ENCODE assay signal across 11 mouse cellular contexts in the genomic region with DNA sequence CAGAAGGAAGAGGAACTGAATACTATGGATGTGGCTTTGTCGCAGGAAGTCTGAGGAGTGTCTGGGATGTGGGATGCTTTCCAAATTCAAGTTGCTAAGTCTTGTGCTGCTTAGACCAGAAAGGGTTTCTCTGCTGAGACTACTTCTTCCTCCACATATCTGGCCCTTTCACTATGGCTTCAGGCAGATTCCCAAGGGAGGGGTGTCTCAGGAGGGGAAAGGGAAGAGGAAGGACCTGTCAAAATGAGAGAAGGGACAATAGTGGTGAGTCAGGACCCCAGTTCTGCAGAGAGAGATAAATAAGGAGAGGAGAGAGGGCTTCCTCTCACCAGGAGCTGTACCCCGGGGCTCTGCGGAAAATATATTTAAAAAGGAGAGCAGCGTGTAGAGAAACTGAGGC. TPM values are rescaled to one million over a fixed set of nuclear protein-coding genes. Genes with fewer than 3 reads are reported as not detected.
DNase-seq lines count a peak whose midpoint lies in the region; ATAC-seq and TF ChIP-seq lines count a peak whose summit lies in the region.
"Had no signal": no experiment of that assay in that cellular context is flagged by ENCODE, and none has a peak within 500 bp of the region (broad histone marks: within the 10 kb centered on the region; RNA-seq: fewer than 3 reads in every experiment).

No protein-coding gene starts in this region.

- no peak overlapping the region for H3K4me3 ChIP-seq in hindbrain, embryonic 13.5 days
- no peak overlapping the region for H3K4me3 ChIP-seq in hindbrain, embryonic 14.5 days (replicated peaks; ENCODE audit: low read length)
- H3K4me3 ChIP-seq in embryonic facial prominence, embryonic 12.5 days, result no peak overlapping the region
- H3K4me3 ChIP-seq in heart, postnatal 0 days (ENCODE audit: low read depth, low read length), result peak overlapping the region; percentile 50
- 0 out of 2 replicates have a peak overlapping the region, but pooled peaks have one; percentile 28 for H3K4me3 ChIP-seq in limb, embryonic 14.5 days (replicated peaks; ENCODE audit: low read length)

- no peak for ATAC-seq in hindbrain, embryonic 13.5 days (ENCODE audit: low FRiP score)
- no peak for ATAC-seq in hindbrain, embryonic 14.5 days (ENCODE audit: low FRiP score)
- ATAC-seq in embryonic facial prominence, embryonic 12.5 days (ENCODE audit: insufficient number of reproducible peaks, insufficient read depth, low FRiP score, low TSS enrichment), result no peak
- no peak for ATAC-seq in heart, postnatal 0 days (ENCODE audit: insufficient read depth, low read depth)
- no peak for ATAC-seq in limb, embryonic 14.5 days (ENCODE audit: low FRiP score, low read depth)
- ATAC-seq: inflammation-experienced regulatory T-cells, adult 6 months had no signal

- WGBS in hindbrain, embryonic 13.5 days, result 65% methylated on average over 4 of the region's 4 CpGs
- WGBS in hindbrain, embryonic 14.5 days, result 83% methylated on average over 4 of the region's 4 CpGs
- WGBS in embryonic facial prominence, embryonic 12.5 days, result 73% methylated on average over 4 of the region's 4 CpGs
- 54% methylated on average over 4 of the region's 4 CpGs for WGBS in heart, postnatal 0 days
- WGBS in limb, embryonic 14.5 days, result 70% methylated on average over 4 of the region's 4 CpGs

- peaks cover 27% of the 10 kb centered on the region for H3K27me3 ChIP-seq in hindbrain, embryonic 13.5 days
- H3K27me3 ChIP-seq in hindbrain, embryonic 14.5 days (ENCODE audit: control insufficient read depth, insufficient read depth, low read length), result peaks cover 19% of the 10 kb centered on the region
- peaks cover 17% of the 10 kb centered on the region for H3K27me3 ChIP-seq in embryonic facial prominence, embryonic 12.5 days
- no peaks in the 10 kb centered on the region for H3K27me3 ChIP-seq in heart, postnatal 0 days (ENCODE audit: control insufficient read depth, insufficient read depth, low read length)
- H3K27me3 ChIP-seq in limb, embryonic 14.5 days (ENCODE audit: control insufficient read depth, insufficient read depth, low read length), result no peaks in the 10 kb centered on the region

- TF ChIP-seq POLR2A in limb, embryonic 14.5 days (IDR thresholded peaks at IDR 0.05; ENCODE audit: borderline replicate concordance, extremely low read depth, insufficient read depth, insufficient read length), result no peak

- no peak overlapping the region for H3K9ac ChIP-seq in hindbrain, embryonic 13.5 days
- H3K9ac ChIP-seq in hindbrain, embryonic 14.5 days, result no peak overlapping the region
- H3K9ac ChIP-seq in embryonic facial prominence, embryonic 12.5 days, result no peak overlapping the region
- no peak overlapping the region for H3K9ac ChIP-seq in heart, postnatal 0 days (replicated peaks; ENCODE audit: low read depth, low read length)
- H3K9ac ChIP-seq in limb, embryonic 14.5 days (ENCODE audit: low read depth, low read length, severe bottlenecking), result no peak overlapping the region

- no peak for TF ChIP-seq EP300 in heart, postnatal 0 days (IDR thresholded peaks at IDR 0.05; ENCODE audit: low read depth)

- no peaks in the 10 kb centered on the region for H3K36me3 ChIP-seq in hindbrain, embryonic 13.5 days
- no peaks in the 10 kb centered on the region for H3K36me3 ChIP-seq in hindbrain, embryonic 14.5 days (replicated peaks; ENCODE audit: control insufficient read depth, insufficient read depth)
- H3K36me3 ChIP-seq in embryonic facial prominence, embryonic 12.5 days, result no peaks in the 10 kb centered on the region
- H3K36me3 ChIP-seq in heart, postnatal 0 days (replicated peaks; ENCODE audit: control insufficient read depth, insufficient read depth, low read length), result no peaks in the 10 kb centered on the region
- H3K36me3 ChIP-seq in limb, embryonic 14.5 days (ENCODE audit: control insufficient read depth, insufficient read depth, low read length), result no peaks in the 10 kb centered on the region

- DNase-seq in hindbrain, embryonic 14.5 days (ENCODE audit: low spot score), result no peak
- peak; percentile 39 for DNase-seq in heart, postnatal 0 days (ENCODE audit: low spot score)
- no peak for DNase-seq in limb, embryonic 14.5 days (ENCODE audit: low spot score)
- DNase-seq in layer of hippocampus, postnatal 25 days (ENCODE audit: extremely low spot score in 1 of 2, low spot score in 1 of 2), result no peak
- no peak for DNase-seq in adrenal gland, adult 8-10 months
- no peak for DNase-seq in cerebellum, adult 18-20 months
- DNase-seq: right cerebral cortex, postnatal 4 days; thymus, postnatal 4 days had no signal

- no peak for TF ChIP-seq CTCF in heart, postnatal 0 days (IDR thresholded peaks at IDR 0.05; ENCODE audit: low read depth)

- H3K4me1 ChIP-seq in hindbrain, embryonic 13.5 days (replicated peaks), result peaks cover 10% of the 10 kb centered on the region
- H3K4me1 ChIP-seq in hindbrain, embryonic 14.5 days (replicated peaks; ENCODE audit: control insufficient read depth, insufficient read depth, low read length), result peaks cover 6% of the 10 kb centered on the region; the same call in 1 of the 2 replicates
- H3K4me1 ChIP-seq in embryonic facial prominence, embryonic 12.5 days, result peaks cover 11% of the 10 kb centered on the region; the same call in 1 of the 2 replicates
- peaks cover 40% of the 10 kb centered on the region for H3K4me1 ChIP-seq in heart, postnatal 0 days (ENCODE audit: control insufficient read depth, insufficient read depth)
- peaks cover 9% of the 10 kb centered on the region; the same call in 1 of the 2 replicates for H3K4me1 ChIP-seq in limb, embryonic 14.5 days (ENCODE audit: control insufficient read depth, insufficient read depth, low read length)

- H3K4me2 ChIP-seq in hindbrain, embryonic 13.5 days, result 0 out of 2 replicates have a peak overlapping the region, but pooled peaks have one; percentile 8
- no peak overlapping the region; the same call in 1 of the 2 replicates for H3K4me2 ChIP-seq in hindbrain, embryonic 14.5 days (replicated peaks)
- peak overlapping the region; percentile 76; the same call in 1 of the 2 replicates for H3K4me2 ChIP-seq in embryonic facial prominence, embryonic 12.5 days (replicated peaks)
- H3K4me2 ChIP-seq in heart, postnatal 0 days (ENCODE audit: low read depth, low read length), result peak overlapping the region; percentile 69
- H3K4me2 ChIP-seq in limb, embryonic 14.5 days (replicated peaks; ENCODE audit: low read depth, low read length, severe bottlenecking), result no peak overlapping the region

- no peak overlapping the region for H3K27ac ChIP-seq in hindbrain, embryonic 13.5 days
- H3K27ac ChIP-seq in hindbrain, embryonic 14.5 days, result no peak overlapping the region
- no peak overlapping the region for H3K27ac ChIP-seq in embryonic facial prominence, embryonic 12.5 days
- peak overlapping the region; percentile 59 for H3K27ac ChIP-seq in heart, postnatal 0 days (ENCODE audit: low read depth)
- H3K27ac ChIP-seq in limb, embryonic 14.5 days (replicated peaks; ENCODE audit: low read depth, low read length), result no peak overlapping the region

- no peaks in the 10 kb centered on the region for H3K9me3 ChIP-seq in hindbrain, embryonic 13.5 days
- H3K9me3 ChIP-seq in hindbrain, embryonic 14.5 days (ENCODE audit: control insufficient read depth, low read length), result no peaks in the 10 kb centered on the region
- H3K9me3 ChIP-seq in embryonic facial prominence, embryonic 12.5 days, result no peaks in the 10 kb centered on the region
- no peaks in the 10 kb centered on the region for H3K9me3 ChIP-seq in heart, postnatal 0 days (replicated peaks; ENCODE audit: control insufficient read depth, low read length)
- no peaks in the 10 kb centered on the region for H3K9me3 ChIP-seq in limb, embryonic 14.5 days (ENCODE audit: control insufficient read depth, low read length)

RNA-seq across cellular contexts. Expression of a gene that starts 11.6 kb away (rescaled TPM):
- 2.4 and 2.9 TPM in 2 replicates for polyA plus RNA-seq in hindbrain, embryonic 13.5 days (2015; fragmentation: Nextera tagmentation; extraction: Ambion mirVana)
- 3.3 TPM in 2 replicates for polyA plus RNA-seq in hindbrain, embryonic 14.5 days (2014; fragmentation: Nextera tagmentation; extraction: Ambion mirVana)
- polyA plus RNA-seq in embryonic facial prominence, embryonic 12.5 days (2016; fragmentation: Nextera tagmentation; extraction: Ambion mirVana), result 8.7 and 10.9 TPM in 2 replicates
- total RNA-seq in heart, postnatal 0 days (2014; rRNA removed; ENCODE audit: low replicate concordance), result 20.2 and 21.9 TPM in 2 replicates
- 14.1 and 15.0 TPM in 2 replicates for polyA plus RNA-seq in heart, postnatal 0 days (2015; fragmentation: Nextera tagmentation; extraction: Ambion mirVana)
- 16.5 and 18.2 TPM in 2 replicates for polyA plus RNA-seq in limb, embryonic 14.5 days (2012; rRNA removed)
- 10.5 and 13.2 TPM in 2 replicates for polyA plus RNA-seq in limb, embryonic 14.5 days (2014; fragmentation: Nextera tagmentation; extraction: Ambion mirVana)
- 1 to 10 TPM; 1.1 to 3.5 TPM for total RNA-seq in layer of hippocampus, postnatal 25 days (2021)
- total RNA-seq in adrenal gland, adult 8-10 months (2022), result 10 to 100 TPM; 46.1 to 59.1 (median 51.7) TPM
- polyA plus RNA-seq: inflammation-experienced regulatory T-cells, adult 6 months had no signal

Comparison
In these comparisons a context has a peak if more than half of its experiments do, and no peak if none do; other contexts are left out.
1. H3K4me2 ChIP-seq: peak in hindbrain, embryonic 13.5 days (single experiment), embryonic facial prominence, embryonic 12.5 days (single experiment) and heart, postnatal 0 days (single experiment); none in hindbrain, embryonic 14.5 days (single experiment) and limb, embryonic 14.5 days (single experiment).
2. H3K4me3 ChIP-seq: peak in heart, postnatal 0 days (single experiment) and limb, embryonic 14.5 days (single experiment); none in hindbrain, embryonic 13.5 days (single experiment), hindbrain, embryonic 14.5 days (single experiment) and embryonic facial prominence, embryonic 12.5 days (single experiment).